Mouse (Mus musculus) testis, adult 2 months (tissue): ENCODE measurements around the gene 2900011O08Rik. TPM values are rescaled to one million over a fixed set of nuclear protein-coding genes. Genes with fewer than 3 reads are reported as not detected.

Experiments used
- H3K27ac ChIP-seq: fragments of 200-500 bp; 2 replicates; pipeline ENCODE4 v1.5.1; 2012; ENCODE audit warnings: low read depth, low read length; ENCODE audit not compliant: control insufficient read depth, insufficient read depth
- H3K27me3 ChIP-seq: fragments of 200-500 bp; 2 replicates; pipeline ENCODE4 v1.6.1; 2012; ENCODE audit warnings: mild to moderate bottlenecking, low read length, moderate library complexity; ENCODE audit not compliant: control insufficient read depth, insufficient read depth
- H3K36me3 ChIP-seq: fragments of 200-500 bp; 2 replicates; pipeline ENCODE4 v1.6.1; 2012; ENCODE audit warnings: mild to moderate bottlenecking, low read length; ENCODE audit not compliant: control insufficient read depth, insufficient read depth
- H3K4me1 ChIP-seq: fragments of 200-500 bp; 2 replicates; pipeline ENCODE4 v1.6.1; 2012; ENCODE audit warnings: low read length; ENCODE audit not compliant: control insufficient read depth, insufficient read depth
- H3K4me3 ChIP-seq: fragments of 200-500 bp; 2 replicates; pipeline ENCODE4 v1.5.1; 2012; ENCODE audit warnings: low read depth, mild to moderate bottlenecking, low read length, moderate library complexity, mixed read lengths; ENCODE audit not compliant: control insufficient read depth
- CTCF ChIP-seq: fragments of 200-500 bp; IDR thresholded peaks from 2 replicates; pipeline ENCODE4 v1.5.1; 2012; ENCODE audit warnings: low read depth, mild to moderate bottlenecking, inconsistent platforms, low read length, moderate library complexity; ENCODE audit not compliant: control insufficient read depth, insufficient read depth, insufficient replicate concordance
- POLR2A ChIP-seq: fragments of 200-500 bp; IDR thresholded peaks from 2 replicates; pipeline ENCODE4 v1.6.1; 2012; ENCODE audit warnings: low read depth, mild to moderate bottlenecking, inconsistent platforms, low read length, moderate library complexity; ENCODE audit not compliant: control insufficient read depth
- polyA plus RNA-seq: library from polyadenylated mRNA; depleted of rRNA; stranded (reverse); fragments of >200 nt; gene quantifications from 2 replicates; pipeline ENCODE4 v1.2.3, GENCODE M21; 2012; rRNA removed

The 2900011O08Rik gene
- polyA plus RNA-seq, 1 experiment: 17.3 TPM

GRCm38 (mm10) chr16:14143298-14143697 is 156.9 kb downstream of the 2900011O08Rik start:
- no peaks in the 10 kb centered on the region for H3K4me1 ChIP-seq
- H3K27ac ChIP-seq: no peak overlapping the region
- no peaks in the 10 kb centered on the region for H3K27me3 ChIP-seq
- peaks cover 6% of the 10 kb centered on the region for H3K36me3 ChIP-seq
- TF ChIP-seq CTCF (no peak), POLR2A (no peak)
- H3K4me3 ChIP-seq: no peak overlapping the region

- TF ChIP-seq POLR2A: no peak
- Histone ChIP-seq H3K36me3 (peaks cover 5% of the 10 kb centered on the region), H3K4me1 (no peaks in the 10 kb centered on the region), H3K4me3 (no peak overlapping the region), H3K27me3 (no peaks in the 10 kb centered on the region), H3K27ac (no peak overlapping the region)
Observed at GRCm38 (mm10) chr16:14147712-14148111, 161.3 kb downstream of the 2900011O08Rik start.

Other genes starting within 250 kb of the 2900011O08Rik start
- 5.4 and 6.3 TPM in 2 replicates for gene Rrn3, start 205.9 kb upstream of the 2900011O08Rik start, polyA plus RNA-seq
- gene Ntan1, start 167.8 kb upstream of the 2900011O08Rik start, polyA plus RNA-seq: 21.6 and 25.7 TPM in 2 replicates
- gene Pdxdc1, start 83.5 kb upstream of the 2900011O08Rik start, polyA plus RNA-seq: 180 and 182 TPM in 2 replicates
- 2.7 and 2.9 TPM in 2 replicates for gene Mpv17l, start 83.4 kb upstream of the 2900011O08Rik start, polyA plus RNA-seq
- 226 and 269 TPM in 2 replicates for gene Ifitm7, start 284 bp downstream of the 2900011O08Rik start, polyA plus RNA-seq
- 11.9 and 12.9 TPM in 2 replicates for gene Nde1, start 176.7 kb downstream of the 2900011O08Rik start, polyA plus RNA-seq
- 9.4 and 10.5 TPM in 2 replicates for gene Marf1, start 176.7 kb downstream of the 2900011O08Rik start, polyA plus RNA-seq